Mouse (Mus musculus) small intestine, adult 2 months (tissue): ENCODE data around the gene Apoc2. TPM values are rescaled to one million over a fixed set of nuclear protein-coding genes. Genes with fewer than 3 reads are reported as not detected.

Experiments used
- H3K27ac ChIP-seq: fragments of 200-500 bp; 2 replicates; pipeline ENCODE4 v1.5.1; 2012; ENCODE audit warnings: low read depth, low read length, control low read depth, inconsistent platforms; ENCODE audit not compliant: insufficient read depth
- H3K27me3 ChIP-seq: fragments of 200-500 bp; 2 replicates; pipeline ENCODE4 v1.6.1; 2012; ENCODE audit warnings: mild to moderate bottlenecking, moderate library complexity, low read length, inconsistent platforms; ENCODE audit not compliant: control insufficient read depth, insufficient read depth
- H3K36me3 ChIP-seq: fragments of 200-500 bp; 2 replicates; pipeline ENCODE4 v1.6.1; 2012; ENCODE audit warnings: mild to moderate bottlenecking, low read length, control low read depth, inconsistent platforms; ENCODE audit not compliant: control insufficient read depth, insufficient read depth
- H3K4me1 ChIP-seq: fragments of 200-500 bp; 2 replicates; pipeline ENCODE4 v1.6.1; 2012; ENCODE audit warnings: low read length, inconsistent platforms, mixed read lengths; ENCODE audit not compliant: control insufficient read depth, insufficient read depth, insufficient read length
- H3K4me3 ChIP-seq: fragments of 200-500 bp; 2 replicates; pipeline ENCODE4 v1.5.1; 2012; ENCODE audit warnings: low read depth, mild to moderate bottlenecking, control low read depth, inconsistent platforms, low read length, moderate library complexity
- CTCF ChIP-seq: fragments of 200-500 bp; IDR thresholded peaks from 2 replicates; pipeline ENCODE4 v1.5.1; 2012; ENCODE audit warnings: low read depth, mild to moderate bottlenecking, control low read depth, inconsistent platforms, low read length, moderate library complexity, mixed read lengths; ENCODE audit not compliant: insufficient replicate concordance, insufficient read length; ENCODE audit errors: extremely low read depth
- POLR2A ChIP-seq: fragments of 200-500 bp; IDR thresholded peaks from 2 replicates; pipeline ENCODE4 v1.6.1; 2012; ENCODE audit warnings: low read depth, mild to moderate bottlenecking, control low read depth, inconsistent platforms, low read length, moderate library complexity
- WGBS: fragments of 180-500 bp; shearing (Covaris S2); methylation state at CpG from one replicate; pipeline ENCODE4 v1.1.7; 2018; 5-methylcytosine and 5-hydroxymethylcytosine counted together
- polyA plus RNA-seq: library from polyadenylated mRNA; depleted of rRNA; stranded (reverse); fragments of >200 nt; gene quantifications from 2 replicates; pipeline ENCODE4 v1.2.3, GENCODE M21; 2012

Apoc2 gene
- polyA plus RNA-seq, 1 experiment = 1,337 TPM

GRCm38 (mm10) chr7:19686521-19686920, 8.8 kb upstream of the Apoc2 start:
- Histone ChIP-seq H3K27ac (no peak overlapping the region), H3K4me1 (peaks cover 6% of the 10 kb centered on the region; the same call in 1 of the 2 replicates), H3K36me3 (no peaks in the 10 kb centered on the region), H3K27me3 (no peaks in the 10 kb centered on the region), H3K4me3 (no peak overlapping the region)
- WGBS = 82% methylated on average over 6 of the region's 6 CpGs
- TF ChIP-seq POLR2A (no peak), CTCF (no peak)

GRCm38 (mm10) chr7:19685374-19685773, 7.6 kb upstream of the Apoc2 start:
- Histone ChIP-seq H3K36me3 (no peaks in the 10 kb centered on the region), H3K27me3 (no peaks in the 10 kb centered on the region), H3K4me1 (peaks cover 9% of the 10 kb centered on the region; the same call in 1 of the 2 replicates), H3K4me3 (no peak overlapping the region), H3K27ac (no peak overlapping the region)
- 69% methylated on average over 4 of the region's 4 CpGs for WGBS
- no peak for TF ChIP-seq CTCF
- TF ChIP-seq POLR2A = no peak

- peak overlapping the region; percentile 1; the same call in 1 of the 2 replicates for H3K27ac ChIP-seq
These were observed 6.0 kb upstream of the Apoc2 start for GRCm38 (mm10) chr7:19683771-19684201.

GRCm38 (mm10) chr7:19682979-19683378, 5.2 kb upstream of the Apoc2 start:
- Histone ChIP-seq H3K4me1 (peaks cover 23% of the 10 kb centered on the region; the same call in 1 of the 2 replicates), H3K27ac (no peak overlapping the region), H3K4me3 (no peak overlapping the region), H3K27me3 (no peaks in the 10 kb centered on the region), H3K36me3 (no peaks in the 10 kb centered on the region)
- 72% methylated on average over 3 of the region's 3 CpGs for WGBS
- TF ChIP-seq POLR2A (no peak), CTCF (no peak)

More at GRCm38 (mm10) chr7:19683771-19684201, 6.0 kb upstream of the Apoc2 start:
- TF ChIP-seq POLR2A (no peak), CTCF (no peak)
- H3K4me3 ChIP-seq = no peak overlapping the region
- WGBS = 91% methylated on average over 6 of the region's 6 CpGs
- H3K36me3 ChIP-seq = no peaks in the 10 kb centered on the region
- peaks cover 16% of the 10 kb centered on the region; the same call in 1 of the 2 replicates for H3K4me1 ChIP-seq
- H3K27me3 ChIP-seq = no peaks in the 10 kb centered on the region

- no peak within 1 kb of the TSS for H3K4me3 ChIP-seq
- H3K36me3 ChIP-seq = no peaks in the 10 kb centered on the region
- TF ChIP-seq CTCF (no peak), POLR2A (no peak)
- 56% methylated on average over 8 of the region's 8 CpGs for WGBS
- peak within 1 kb of the TSS; percentile 64; the same call in 1 of the 2 replicates for H3K27ac ChIP-seq
- H3K27me3 ChIP-seq = no peaks in the 10 kb centered on the region
- peaks cover 36% of the 10 kb centered on the region; the same call in 1 of the 2 replicates for H3K4me1 ChIP-seq
These were observed 3.5 kb upstream of the Apoc2 start, which contains the start of the genes Gm44805 and Apoc4 for GRCm38 (mm10) chr7:19681202-19681694. Gm44805 (minus strand) TSS chr7:19681423. Apoc4 (minus strand) TSS chr7:19681479.

- no peaks in the 10 kb centered on the region for H3K36me3 ChIP-seq
- TF ChIP-seq CTCF (no peak), POLR2A (no peak)
- no peak overlapping the region for H3K4me3 ChIP-seq
- H3K4me1 ChIP-seq = peaks cover 38% of the 10 kb centered on the region
- 0 out of 2 replicates have a peak overlapping the region, but pooled peaks have one; percentile 3 for H3K27ac ChIP-seq
- H3K27me3 ChIP-seq = no peaks in the 10 kb centered on the region
- 40% methylated on average over 2 of the region's 2 CpGs for WGBS
These were observed 3.0 kb upstream of the Apoc2 start for GRCm38 (mm10) chr7:19680702-19681101.

GRCm38 (mm10) chr7:19678901-19679300, 1.2 kb upstream of the Apoc2 start:
- Histone ChIP-seq H3K27ac (no peak overlapping the region), H3K27me3 (no peaks in the 10 kb centered on the region), H3K4me3 (no peak overlapping the region), H3K36me3 (no peaks in the 10 kb centered on the region), H3K4me1 (peaks cover 37% of the 10 kb centered on the region)
- TF ChIP-seq CTCF (no peak), POLR2A (no peak)
- WGBS = 91% methylated on average over 3 of the region's 3 CpGs

- Histone ChIP-seq H3K27ac (peak overlapping the region; percentile 82), H3K27me3 (no peaks in the 10 kb centered on the region)
- 66% methylated on average over 1 of the region's 1 CpGs for WGBS
These were observed 1.1 kb downstream of the Apoc2 start for GRCm38 (mm10) chr7:19676662-19677061.

More at GRCm38 (mm10) chr7:19676662-19677061, 1.1 kb downstream of the Apoc2 start:
- H3K4me1 ChIP-seq = peaks cover 37% of the 10 kb centered on the region
- no peaks in the 10 kb centered on the region for H3K36me3 ChIP-seq
- TF ChIP-seq POLR2A = no peak
- no peak for TF ChIP-seq CTCF
- H3K4me3 ChIP-seq = peak overlapping the region; percentile 52
